Mouse (Mus musculus): ENCODE measurements around the gene Dgkq. TPM values are rescaled to one million over a fixed set of nuclear protein-coding genes. Genes with fewer than 3 reads are reported as not detected.

Gene Dgkq
- 10 to 100 TPM; 12.5 to 12.8 TPM for total RNA-seq (2021)
- long read RNA-seq, experiment 1, full-length matches to known transcripts, result 1 of 5 reads
- long read RNA-seq, experiment 1, partial matches to known transcripts, result 2 of 5 reads
- long read RNA-seq, experiment 1, other reads (novel, unspliced or antisense), result 2 of 5 reads
- long read RNA-seq, experiment 2, full-length matches to known transcripts, result 2 of 7 reads
- long read RNA-seq, experiment 2, partial matches to known transcripts, result 0 of 7 reads
- long read RNA-seq, experiment 2, other reads (novel, unspliced or antisense), result 5 of 7 reads

DNA sequence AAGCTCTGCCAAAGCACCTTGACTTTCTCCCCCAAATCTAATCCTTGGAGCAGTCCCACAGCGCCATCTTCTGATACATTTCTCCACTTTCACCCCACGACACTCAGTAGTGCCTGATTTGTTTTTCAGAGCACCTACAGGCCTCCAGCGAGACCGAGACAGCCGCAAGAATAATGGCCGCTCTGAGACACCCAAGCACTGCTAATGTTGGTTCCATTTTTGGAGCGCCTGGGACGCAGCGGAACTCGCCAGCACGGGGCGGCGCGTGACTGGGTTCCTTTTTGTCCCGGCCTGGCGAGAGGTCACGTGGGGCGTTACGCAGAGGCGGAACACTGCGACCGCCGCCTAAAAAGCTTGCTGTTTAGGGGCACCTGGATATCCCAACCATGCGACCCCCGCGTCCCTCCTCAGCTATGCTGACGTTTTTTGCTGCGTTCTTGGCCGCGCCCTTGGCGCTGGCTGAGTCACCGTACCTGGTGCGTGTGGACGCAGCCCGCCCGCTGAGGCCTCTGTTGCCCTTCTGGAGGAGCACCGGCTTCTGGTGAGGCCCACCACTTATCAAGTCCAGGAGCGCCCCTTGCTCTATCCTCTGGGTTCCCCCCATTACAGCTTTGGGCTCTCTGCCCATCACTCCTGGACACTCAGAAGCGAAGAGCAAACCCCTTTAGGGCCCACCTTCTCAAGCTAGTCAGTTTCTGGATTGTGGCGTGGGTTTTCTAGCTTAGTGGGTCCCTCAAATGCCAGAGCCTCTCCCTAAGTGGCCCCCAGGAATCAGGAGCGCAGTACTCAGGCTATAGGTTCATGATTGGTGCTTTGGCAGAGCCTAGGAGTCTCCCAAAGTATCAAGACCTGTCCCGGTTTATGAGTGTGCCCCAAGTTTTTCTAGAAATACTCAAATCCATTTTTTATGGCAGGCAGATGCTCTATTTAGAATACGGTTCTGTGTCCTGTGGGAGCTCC is at the start of gene Dgkq:
Gene Dgkq, minus strand, starts transcription at position 696 of the 960 bp plus-strand sequence.
- DNase-seq, result peak; percentile 88 to 90
- intact Hi-C loops (cut with DNase I), result loop anchor here (2.0 kb wide), 1 partner anchor 40 kb away; the partner anchor contains the start of genes Gak and Tmem175

DNA sequence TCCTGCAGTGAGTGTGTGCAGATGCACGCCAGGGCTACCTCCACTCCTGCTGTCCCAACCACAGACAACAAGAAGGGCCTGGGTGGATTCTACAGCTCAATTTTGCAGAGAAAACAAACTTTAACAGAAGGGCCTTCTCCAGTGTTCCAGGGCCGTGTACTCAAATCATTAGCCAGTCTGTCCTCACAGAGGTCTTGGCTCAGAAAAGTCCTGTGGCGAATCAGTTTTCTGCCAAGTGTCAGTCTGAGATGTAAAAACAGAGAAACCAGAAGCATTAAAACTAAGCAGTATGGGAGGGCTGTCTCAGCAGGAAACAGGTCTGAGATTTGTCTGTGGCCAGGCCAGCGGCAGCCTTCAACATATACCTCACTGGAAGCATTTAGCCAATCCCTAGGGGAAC is 48.6 kb upstream of the Dgkq start:
- intact Hi-C loops (cut with DNase I), result no loop called here

DNA sequence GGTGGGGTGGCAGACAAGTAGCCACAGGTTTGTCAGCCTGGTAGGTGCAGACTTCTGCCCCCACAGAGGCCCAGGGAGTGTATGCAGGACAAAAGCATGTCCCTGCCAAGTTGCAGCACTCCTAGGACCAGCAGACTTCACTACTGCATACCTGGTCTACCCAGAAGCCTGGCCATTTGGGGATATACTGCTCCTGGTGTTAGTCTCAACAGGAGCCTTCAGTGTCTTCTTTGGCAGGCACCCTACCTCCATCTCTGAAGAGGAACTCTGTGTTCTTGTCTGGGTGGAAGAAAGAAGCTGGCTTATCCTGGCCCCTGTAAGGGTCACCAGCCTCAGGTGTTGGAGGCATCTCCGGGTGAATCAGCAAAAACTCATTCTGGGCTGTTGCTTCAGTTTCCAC is 46.5 kb upstream of the Dgkq start:
- no peak for DNase-seq
- intact Hi-C loops (cut with DNase I), result no loop called here

More for the DNA sequence above, 48.6 kb upstream of the Dgkq start:
- no peak for DNase-seq

DNA sequence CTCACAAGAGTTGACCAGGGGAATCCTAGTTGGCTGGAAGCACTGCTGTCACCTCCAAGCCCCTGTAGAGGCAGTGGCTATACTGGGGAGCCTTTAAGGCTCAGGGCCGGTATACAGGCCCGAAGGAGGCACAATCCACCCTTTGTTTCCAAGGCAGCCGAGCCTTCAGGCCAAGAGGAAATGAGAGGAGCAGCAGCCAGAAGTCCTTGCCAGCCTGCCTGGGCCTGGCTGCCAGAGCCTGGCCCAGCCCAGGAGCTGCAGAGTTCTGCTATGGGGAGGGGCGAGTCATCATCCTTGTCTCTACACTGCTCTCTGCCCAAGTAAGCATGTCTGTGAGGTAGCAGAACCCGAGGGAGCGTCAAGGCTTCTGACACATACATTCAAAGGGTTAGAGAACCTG is 44.7 kb upstream of the Dgkq start:
- peak; percentile 23 to 46 for DNase-seq
- intact Hi-C loops (cut with DNase I), result no loop called here

DNA sequence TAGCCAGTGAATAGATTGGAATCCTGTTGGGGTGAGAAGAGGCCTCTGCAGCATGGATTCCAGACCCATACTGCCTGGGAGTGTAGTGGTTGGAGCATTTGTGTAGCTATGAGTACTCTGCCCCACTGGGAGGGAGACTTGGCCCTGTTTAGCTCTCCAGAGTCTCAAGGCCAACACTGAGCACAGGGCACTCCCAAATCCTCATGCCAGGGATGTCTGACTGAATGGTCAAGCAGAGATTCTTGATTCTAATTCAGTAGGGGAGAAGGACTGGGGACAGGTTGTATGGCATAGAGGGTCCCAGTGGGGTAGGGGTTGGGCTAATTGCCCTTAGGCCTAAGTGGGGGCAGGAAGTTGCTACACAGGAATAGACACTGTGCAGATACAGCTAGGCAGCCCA is 44.2 kb upstream of the Dgkq start:
- intact Hi-C loops (cut with DNase I), result no loop called here
- DNase-seq, result no peak

DNA sequence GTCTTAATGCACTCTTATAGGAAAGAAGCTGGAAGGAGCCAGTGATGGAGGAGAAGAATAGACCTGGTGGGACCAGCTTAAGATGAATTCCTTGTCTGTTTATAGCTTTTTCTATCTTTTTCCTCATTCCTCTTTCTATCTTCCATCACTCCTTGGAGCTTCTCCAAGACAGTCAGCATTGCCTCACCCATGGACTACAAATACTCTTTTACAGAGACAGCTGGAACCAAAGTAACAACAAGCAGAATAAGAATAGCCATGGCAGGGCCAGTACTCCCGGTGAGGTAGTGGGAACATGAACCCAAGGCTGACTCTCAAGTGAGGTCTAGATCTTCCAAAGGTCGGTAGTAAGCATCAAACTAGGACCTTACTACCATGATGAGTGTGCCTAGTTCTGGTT is 43.6 kb upstream of the Dgkq start:
- intact Hi-C loops (cut with DNase I), result no loop called here
- DNase-seq, result no peak

DNA sequence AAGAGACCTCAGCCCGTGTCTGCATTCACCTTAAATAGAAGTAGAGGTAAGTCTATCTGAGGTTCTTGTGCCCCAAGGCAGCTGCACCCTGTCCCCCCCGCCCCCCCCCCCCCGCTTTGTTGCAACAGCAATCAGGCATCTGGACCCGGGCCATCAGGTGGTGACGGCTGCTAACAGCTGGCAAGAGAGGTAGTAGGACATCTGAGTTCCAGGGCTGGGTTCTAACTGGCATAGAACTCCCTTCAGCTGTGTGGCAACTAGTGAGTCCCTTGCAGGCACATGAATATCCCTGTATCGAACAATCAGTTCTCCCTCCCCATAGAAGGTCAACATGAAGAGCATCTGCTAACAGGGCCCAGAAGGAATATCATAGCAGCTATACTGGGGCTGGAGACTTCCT is 42.5 kb upstream of the Dgkq start:
- intact Hi-C loops (cut with DNase I), result no loop called here
- no peak for DNase-seq

DNA sequence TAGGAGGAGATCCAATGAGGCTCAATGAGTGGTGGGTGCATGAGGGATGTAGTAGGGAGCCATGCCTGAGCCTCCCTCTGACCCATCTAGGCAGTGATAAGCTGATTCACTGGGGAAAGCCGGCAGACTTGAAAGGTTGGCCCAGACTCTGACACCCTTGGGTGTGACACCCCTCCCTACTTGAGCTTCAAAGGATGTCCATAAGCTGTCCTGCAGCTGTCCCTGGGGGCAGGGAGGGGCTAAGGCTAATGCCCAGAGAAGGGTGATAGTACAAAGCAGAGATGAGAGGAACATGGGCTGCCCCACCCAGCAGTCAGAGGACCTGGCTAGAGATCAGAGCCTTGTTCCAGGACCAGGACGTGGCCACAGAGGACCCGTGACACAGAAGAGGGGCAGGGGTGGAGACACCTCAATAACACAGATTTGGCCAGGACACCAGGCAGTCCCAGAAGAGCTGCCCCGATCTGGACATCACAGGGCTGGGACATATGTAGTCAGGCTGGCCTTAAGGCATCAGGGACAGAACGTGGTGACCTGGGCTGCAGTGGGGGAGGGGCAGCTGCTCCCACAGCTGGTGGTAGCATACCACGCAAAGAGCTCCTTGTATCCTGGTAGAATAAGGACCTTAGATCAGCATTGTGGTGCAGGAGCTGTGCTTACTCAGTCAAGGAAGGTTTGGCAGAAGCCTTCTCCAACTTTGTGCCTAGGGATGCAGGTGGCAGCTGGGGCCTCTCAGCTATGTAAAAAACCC is 39.7 kb upstream of the Dgkq start:
- DNase-seq, result no peak
- intact Hi-C loops (cut with DNase I), result no loop called here

DNA sequence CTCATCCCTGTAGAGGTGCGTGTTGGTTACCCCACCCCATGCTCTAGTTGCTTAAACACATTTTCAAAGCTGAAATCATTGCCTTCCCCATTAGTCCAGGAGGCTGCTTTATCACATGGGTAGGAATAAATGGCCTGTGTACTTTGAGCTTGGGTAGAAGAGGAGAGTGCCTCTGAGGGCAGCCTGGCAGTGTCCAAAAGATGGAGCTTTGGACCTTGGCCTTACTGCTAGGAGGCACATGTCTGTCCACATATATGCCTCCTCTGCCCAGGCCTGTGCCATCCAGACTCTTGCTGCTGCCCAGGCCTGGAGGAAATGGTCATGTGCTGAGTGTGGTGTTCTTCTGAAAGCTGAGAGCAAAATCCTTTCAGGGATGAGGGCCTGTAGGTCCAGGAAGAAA is 38.9 kb upstream of the Dgkq start:
- no peak for DNase-seq
- intact Hi-C loops (cut with DNase I), result no loop called here

DNA sequence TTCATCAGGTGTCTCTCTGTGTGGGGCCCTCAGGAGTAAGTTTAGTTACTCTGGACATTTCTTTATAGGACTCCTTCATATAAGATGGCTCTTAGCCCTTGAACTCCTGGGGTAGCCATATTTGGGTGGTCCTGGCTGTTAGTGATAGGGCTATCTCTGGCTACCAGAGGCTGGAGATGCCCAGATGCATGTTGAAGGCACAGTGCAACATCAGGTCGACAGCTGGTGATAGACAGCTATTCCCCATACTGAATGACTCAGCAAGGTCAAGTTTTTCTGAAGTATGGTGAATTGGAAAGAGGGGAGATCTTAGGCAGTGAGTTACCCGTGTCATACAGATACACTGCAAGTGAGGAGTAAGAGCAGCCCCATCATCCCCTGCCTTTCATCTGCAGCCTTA is 38.3 kb upstream of the Dgkq start:
- intact Hi-C loops (cut with DNase I), result no loop called here
- no peak for DNase-seq

DNA sequence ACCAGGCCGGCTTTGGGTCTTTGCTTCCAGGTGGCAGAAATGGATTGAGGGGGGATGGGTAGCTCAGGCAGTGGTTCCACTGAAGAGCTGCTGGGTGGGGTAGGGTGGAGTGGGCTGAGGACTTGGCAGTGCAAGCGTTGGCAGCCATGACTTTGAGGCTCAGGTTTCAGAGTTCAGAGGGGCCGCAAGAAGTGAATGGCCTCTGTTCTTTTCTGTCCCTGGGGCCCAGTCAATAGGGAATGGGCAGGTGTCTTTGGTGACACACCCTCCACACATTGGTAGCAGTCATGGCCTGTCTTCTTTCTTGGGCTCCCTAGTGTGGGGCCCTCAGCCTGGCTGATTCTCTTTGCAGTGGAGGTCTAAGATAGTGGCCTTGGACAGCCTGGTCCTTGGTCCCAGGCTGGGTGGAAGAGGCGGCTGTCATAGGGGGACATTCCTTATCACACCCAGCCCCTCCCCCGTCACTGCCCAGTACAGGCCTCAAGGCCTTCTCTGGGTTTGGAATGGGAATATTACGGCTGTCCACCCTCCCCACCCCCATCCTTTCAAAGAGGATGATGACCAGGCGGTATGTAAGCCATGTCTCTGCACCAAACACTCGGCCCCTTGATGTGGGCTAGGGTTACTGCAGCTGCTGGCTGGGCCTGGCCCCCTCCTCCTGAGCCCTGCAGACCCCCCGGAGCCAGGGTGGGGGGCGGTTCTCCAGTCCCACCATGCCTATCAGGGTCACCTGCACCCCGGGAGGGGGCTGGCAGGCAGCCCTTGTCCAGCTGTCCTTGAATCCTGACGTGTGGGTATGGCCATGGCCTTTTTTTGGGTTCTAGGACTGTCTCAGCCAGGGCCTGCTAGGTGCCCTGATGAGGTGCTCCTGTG is 34.5 kb upstream of the Dgkq start:
- DNase-seq, result no peak
- intact Hi-C loops (cut with DNase I), result no loop called here

DNA sequence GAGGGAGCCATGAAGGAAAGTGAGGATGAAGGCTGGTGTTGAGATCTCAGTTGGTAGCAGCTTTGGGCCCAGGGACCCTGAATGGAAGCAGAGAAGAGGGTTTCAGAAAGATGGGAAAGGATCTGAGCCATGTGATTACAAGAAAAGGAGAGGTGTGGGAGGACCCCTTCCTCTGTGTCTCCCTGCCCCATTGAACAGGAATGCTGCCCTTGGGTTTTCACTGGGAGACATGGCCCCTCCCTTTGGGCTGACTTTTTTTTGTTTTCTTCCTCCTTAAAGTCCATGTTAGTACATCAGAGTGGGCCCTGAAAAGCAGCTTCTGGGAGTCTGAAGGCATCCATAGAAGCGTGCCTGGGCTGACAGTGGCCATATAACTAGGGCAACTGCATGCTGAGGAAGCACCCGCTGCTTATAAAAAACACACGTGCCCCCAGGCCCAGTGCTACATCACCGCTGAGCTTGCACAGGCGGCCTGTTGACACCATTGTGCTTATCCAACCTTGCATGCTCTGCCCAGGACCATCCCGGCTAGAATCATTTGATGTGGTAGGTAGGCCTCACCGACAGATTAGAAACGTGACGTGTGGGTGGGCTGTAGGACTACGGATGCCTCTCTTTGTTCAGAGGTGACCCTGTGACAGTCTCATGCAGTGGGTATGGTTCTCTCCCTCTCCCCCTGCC is 32.0 kb upstream of the Dgkq start:
- intact Hi-C loops (cut with DNase I), result no loop called here
- DNase-seq, result no peak

DNA sequence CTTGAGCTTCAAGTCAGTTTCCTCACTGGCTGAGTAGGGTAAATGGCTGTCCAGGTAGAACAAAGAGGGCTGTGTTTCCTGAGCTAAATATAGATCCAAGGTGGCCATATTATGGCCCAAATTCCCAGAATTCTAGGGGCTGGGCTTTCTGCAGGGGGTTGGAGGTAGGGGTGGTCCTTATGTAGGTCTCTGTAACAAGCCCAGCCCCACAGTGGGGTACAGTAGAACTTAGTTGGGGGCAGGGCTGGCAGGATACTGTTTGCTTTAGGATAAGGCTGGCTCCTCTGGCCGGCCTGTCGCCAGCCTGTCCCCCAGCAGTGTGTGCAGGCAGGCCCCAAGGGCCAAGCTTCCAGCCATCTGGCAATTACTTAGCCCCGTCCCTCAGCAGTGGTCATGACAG is 30.9 kb upstream of the Dgkq start:
- DNase-seq, result no peak
- intact Hi-C loops (cut with DNase I), result no loop called here

DNA sequence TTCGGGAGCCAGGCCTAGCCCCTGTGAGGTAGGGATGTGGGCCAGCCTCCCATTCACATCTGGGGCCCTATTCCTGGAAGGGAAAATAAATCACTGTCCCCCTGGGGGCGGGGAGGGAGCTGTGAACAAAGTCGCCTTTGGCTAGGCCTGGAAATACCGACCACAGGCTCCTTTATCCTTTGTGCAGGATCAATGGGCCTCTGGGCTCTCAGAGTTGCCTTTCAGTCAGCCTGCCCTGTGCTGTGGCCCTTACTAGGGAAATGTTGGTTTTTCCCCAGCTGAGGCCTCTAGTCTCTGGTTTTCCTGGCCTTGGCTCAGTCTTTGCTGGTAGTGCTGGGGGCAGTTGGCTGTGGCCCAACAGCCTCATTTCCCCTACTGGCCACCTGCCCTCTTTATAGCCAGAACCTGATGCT is 27.9 kb upstream of the Dgkq start:
- DNase-seq, result no peak
- intact Hi-C loops (cut with DNase I), result no loop called here

DNA sequence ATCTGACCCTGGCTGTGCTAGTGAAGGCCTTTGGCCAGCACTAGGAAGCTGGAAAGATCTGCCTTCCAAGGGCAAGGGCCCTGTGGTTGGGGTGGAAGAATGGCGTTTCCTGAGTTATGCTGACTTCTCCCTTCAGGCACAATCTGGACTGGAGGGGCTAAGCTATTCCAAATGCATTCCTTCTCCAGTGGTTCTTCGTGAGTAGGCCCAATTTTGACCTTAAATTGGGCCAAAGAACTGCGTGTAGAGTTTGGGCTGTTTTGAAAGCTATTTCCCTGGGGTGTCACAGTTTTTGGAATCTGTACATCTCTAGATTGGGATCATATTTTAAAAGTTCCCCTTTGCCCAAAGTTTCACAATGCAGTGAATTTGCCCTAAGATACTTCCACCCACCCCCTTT is 27.1 kb upstream of the Dgkq start:
- intact Hi-C loops (cut with DNase I), result no loop called here
- DNase-seq, result no peak

DNA sequence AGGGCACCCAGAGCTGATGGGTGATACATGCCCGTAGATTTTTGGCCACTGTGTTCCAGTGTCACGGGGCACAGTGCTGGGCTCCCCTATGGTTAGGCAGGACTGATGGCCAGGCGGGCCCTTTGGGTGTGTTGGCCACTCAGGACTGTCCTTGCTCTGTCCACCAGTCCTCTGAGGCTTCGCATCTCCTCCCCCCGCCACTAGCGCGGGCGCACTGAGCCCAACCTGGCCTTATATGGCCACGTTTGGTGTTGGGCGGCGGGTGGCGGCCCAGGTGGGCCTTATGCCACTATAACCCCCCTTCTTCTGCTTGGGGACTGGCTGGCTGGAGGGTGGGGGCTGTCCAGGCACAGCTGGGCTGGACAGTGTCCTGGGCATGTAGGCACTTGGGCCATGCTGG is 26.4 kb upstream of the Dgkq start:
- DNase-seq, result no peak
- intact Hi-C loops (cut with DNase I), result no loop called here

DNA sequence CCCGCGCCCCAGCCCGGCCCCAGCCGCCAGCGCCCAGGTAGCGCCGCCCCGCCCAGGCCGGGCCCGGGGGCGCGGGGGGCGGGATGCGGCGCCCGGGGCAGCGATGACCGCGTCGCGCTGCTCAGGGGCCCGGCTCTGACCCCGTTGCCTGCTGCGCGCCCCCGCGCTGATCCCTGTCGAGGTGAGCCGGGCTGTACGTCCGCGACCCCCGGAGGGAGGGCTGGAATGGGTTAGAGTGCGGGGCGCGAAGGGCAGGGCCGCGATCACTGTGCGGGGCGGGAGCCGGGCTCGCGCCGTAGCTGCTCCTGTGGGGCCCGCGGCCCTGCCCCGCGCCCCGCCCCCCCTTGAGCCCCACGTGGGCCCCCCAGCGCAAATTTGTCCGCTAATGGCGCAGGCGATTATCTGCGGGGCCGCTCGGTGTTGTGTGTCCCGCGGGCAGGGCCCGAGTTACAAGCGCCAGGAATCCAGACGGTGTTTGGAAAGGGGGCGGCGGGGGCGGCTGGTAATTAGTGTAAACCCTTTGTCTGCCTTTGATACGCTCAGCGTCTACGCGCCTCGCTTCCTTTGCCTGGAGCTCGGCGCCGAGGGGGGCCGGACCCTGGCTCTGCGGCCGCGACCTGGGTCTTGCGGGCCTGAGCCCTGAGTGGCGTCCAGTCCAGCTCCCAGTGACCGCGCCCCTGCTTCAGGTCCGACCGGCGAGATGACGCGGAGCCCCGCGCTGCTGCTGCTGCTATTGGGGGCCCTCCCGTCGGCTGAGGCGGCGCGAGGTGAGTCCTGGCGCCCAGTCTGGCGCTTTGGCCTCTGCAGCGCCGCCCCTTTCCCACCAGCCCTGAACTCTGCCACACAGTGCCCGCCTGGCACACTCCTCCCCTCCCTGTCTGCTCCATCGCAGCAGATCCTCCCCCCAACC is 25.1 kb upstream of the Dgkq start:
- DNase-seq, result peak; percentile 31 to 37
- intact Hi-C loops (cut with DNase I), result no loop called here

DNA sequence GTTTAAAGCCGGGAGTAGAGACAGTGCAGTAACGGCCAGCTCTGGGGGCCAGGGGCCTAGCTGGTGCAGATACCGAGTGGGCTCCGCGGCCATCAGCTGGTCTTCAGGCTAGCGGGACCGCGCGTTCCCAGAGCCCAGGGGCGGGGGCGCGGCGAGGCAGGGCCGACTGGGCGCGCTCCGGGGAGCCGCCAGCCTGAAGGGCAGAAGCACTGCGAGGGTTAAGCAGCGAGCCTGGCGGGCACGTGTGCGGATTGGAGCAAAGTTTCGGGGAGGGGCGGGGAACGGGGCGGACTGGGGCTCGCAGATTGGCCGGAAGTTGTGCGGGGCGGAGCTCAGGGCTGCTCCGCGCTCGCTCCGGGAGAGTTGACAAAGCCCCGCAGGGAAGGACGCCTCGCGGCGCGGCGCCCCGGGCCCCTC is 24.4 kb upstream of the Dgkq start:
- intact Hi-C loops (cut with DNase I), result loop anchor here (2.0 kb wide), 1 partner anchor 33 kb away; no protein-coding TSS in a partner anchor
- peak; percentile 89 to 90 for DNase-seq
